Mouse (Mus musculus) heart, adult 2 months (tissue): ENCODE measurements around the gene Kxd1.

Source experiments
- CTCF ChIP-seq: fragments of 200-600 bp; IDR thresholded peaks from 2 replicates; pipeline ENCODE4 v1.8.1; 2022; ENCODE audit warnings: antibody characterized with exemption, mild to moderate bottlenecking, moderate library complexity
- EP300 ChIP-seq: fragments of 200-500 bp; IDR thresholded peaks from 2 replicates; pipeline ENCODE4 v1.6.1; 2011; ENCODE audit warnings: low read depth, low read length, control low read depth; ENCODE audit not compliant: insufficient read depth
- POLR2A ChIP-seq: fragments of 200-500 bp; IDR thresholded peaks from 2 replicates; pipeline ENCODE4 v1.6.1; 2011; ENCODE audit warnings: mild to moderate bottlenecking, low read depth, low read length, control low read depth; ENCODE audit not compliant: insufficient read depth

DNA sequence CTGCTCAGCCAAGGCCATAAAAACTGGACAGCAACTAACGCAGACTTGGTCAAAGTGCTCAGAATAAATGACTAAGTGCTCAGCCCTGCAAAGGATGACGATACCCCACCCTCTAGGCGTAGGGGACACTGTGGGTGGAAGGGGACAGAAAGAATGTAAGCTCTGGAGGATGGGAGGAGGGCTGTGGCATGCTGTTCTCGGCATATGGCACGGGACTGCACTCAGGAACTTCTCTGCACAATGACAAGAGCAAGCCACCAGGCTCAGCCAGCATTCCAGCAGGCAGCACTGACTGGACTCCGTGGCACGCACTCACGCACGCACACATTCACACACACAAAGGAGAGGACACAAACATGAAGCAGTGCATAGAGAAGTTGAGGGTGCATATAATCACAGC lies 67.2 kb downstream of the Kxd1 start:
- TF ChIP-seq CTCF, result no peak
- no peak for TF ChIP-seq EP300
- TF ChIP-seq POLR2A, result no peak
